Mouse (Mus musculus) heart, postnatal 25 days (tissue): ENCODE results near the gene Tcte1. TPM values are rescaled to one million over a fixed set of nuclear protein-coding genes. Genes with fewer than 3 reads are reported as not detected.

Source experiments
- DNase-seq: peaks from one replicate; pipeline ENCODE4 v3.0.0; 2022; ENCODE audit warnings: low spot score
- intact Hi-C: fragments of 180-260 bp; cut with DNase I; formaldehyde crosslinking; loops from one replicate; pipeline ENCODE4 v1.15.1; 2025
- total RNA-seq, 2 experiments: library from RNA; stranded (reverse); gene quantifications; 2 replicates each; pipeline ENCODE4 v1.2.3; 2021

Gene Tcte1
- total RNA-seq, 2 experiments from 2014 or later, result not detected

DNA sequence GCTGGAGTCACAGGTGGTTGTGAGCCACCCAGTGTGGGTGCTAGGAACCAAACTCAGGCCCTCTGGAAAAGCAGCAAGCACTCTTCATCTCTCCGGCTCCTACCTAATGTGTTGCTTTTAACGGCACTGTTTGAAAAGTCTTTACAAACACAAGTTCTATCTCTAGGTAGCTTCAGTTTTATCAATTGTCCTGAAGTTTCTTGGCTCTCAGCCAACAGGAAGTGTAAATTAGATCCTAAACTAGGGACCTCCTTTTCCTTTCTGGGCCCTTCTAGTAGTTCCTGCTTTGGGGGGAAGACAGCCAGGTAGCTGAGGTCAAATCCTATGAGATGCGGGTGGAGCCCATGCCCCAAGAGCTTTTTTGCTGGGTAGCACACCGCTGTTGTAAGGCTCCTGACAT lies 12.4 kb upstream of the Tcte1 start:
- DNase-seq, result no peak
- intact Hi-C loops, result loop anchor here (5.0 kb wide), 1 partner anchor 121 kb away; no protein-coding TSS in a partner anchor

DNA sequence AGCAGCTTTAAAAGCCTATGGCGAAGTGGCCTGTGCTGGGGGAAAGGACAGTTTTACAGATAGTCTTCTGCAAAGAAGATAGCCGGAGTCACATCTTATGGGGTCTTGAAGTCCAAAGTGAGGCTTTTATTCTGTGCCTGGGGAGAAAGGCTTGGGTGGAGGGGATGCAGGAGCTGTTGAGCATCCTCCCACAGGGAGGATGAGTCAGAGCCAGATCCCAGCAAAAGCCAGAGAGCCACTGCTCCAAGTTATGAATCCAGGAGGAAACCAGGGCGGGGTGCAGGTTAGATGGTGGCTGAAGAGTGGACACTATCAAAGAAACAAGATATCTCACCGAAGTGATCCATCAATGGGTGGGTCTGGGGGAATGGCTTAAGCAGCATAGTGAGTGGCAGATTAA lies 11.5 kb upstream of the Tcte1 start:
- DNase-seq, result no peak
- intact Hi-C loops, result loop anchor here (5.0 kb wide), 1 partner anchor 121 kb away; no protein-coding TSS in a partner anchor

DNA sequence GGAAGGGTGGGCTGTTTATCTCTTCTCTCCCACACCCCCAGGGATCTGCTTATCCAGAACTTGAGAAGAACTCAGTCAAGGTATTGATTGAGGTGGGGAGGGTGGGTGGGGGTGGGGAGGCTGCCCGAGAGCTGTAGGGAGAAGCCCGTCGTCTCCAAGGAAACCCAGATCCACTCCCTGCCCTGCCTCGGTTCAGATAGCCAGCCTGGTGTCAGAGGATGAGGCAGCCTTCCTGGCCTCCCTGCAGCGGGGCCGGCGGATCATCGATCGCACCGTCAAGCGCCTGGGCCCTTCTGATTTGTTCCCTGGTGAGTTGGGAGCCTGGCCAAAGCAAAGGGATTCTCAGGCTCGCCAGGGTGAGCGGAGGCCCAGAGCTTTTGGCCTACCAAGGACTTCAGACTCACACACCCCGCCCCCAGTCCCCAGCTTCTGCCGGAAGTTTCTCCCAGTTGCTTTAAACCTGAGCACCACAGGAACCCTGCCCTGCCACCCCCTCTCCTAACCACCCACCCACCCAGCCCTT lies 8.0 kb upstream of the Tcte1 start:
- intact Hi-C loops, result loop anchor here (5.0 kb wide), 1 partner anchor 127 kb away; no protein-coding TSS in a partner anchor

DNA sequence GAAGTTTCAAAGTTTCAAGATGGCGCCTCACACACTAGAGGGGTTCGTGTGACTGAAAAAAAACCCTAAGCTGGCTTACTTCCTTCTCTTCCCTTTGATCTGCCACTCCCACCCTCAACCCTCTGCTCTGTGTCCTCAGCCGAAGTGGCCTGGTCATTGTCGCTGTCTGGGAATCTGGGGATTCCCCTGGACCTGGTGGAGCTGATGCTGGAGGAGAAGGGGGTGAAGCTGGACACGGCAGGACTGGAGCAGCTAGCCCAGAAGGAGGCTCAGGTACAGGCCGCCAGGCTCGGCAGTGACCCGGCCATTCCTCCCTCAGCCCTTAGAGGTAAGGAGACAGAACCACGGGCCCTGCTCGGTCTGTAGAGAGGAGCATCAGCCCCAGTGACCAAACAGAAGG lies 7.4 kb upstream of the Tcte1 start:
- DNase-seq, result no peak
- intact Hi-C loops, result loop anchor here (1.0 to 5.0 kb wide), 2 partner anchors 36 to 126 kb away; no protein-coding TSS in a partner anchor

More for the DNA sequence above, 8.0 kb upstream of the Tcte1 start:
- no peak for DNase-seq

DNA sequence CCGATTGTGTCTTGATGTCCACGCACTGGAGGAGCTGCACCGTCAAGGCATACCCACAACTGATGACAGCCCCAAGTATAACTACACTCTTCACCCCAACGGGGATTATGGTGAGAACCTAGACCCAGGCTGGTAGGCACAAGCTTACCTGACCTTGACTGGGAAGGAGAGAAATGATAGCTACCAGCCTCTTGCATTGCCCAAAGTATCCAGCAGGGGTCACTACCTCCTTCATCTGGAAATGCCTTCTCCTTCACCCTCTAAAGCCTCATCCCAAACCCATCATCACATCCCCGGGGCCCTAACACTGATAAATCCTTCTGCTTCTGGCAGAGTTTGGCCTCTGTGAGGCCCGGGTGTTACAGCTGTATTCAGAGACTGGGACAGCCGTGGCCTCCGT lies 6.7 kb upstream of the Tcte1 start:
- no peak for DNase-seq
- intact Hi-C loops, result loop anchor here (1.0 to 5.0 kb wide), 2 partner anchors 36 to 126 kb away; no protein-coding TSS in a partner anchor

DNA sequence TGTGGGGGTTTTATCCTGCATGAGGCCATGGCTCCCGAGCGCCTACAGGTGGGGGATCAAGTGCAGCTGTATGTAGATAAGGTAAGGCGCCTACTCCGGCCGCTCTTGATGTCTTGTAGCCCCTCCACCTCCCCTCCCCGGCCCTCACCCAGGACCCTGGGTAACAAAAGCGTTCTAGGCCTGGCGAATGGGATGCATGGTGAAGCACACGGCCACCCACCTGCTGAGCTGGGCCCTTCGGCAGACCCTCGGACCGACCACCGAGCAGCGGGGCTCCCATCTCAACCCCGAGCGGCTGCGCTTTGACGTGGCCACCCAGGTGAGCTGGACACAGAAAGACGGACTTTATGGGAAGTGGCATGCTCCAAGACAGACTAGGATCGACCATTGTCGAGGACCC lies 6.1 kb upstream of the Tcte1 start:
- intact Hi-C loops, result loop anchor here (5.0 kb wide), 1 partner anchor 125 kb away; no protein-coding TSS in a partner anchor

DNA sequence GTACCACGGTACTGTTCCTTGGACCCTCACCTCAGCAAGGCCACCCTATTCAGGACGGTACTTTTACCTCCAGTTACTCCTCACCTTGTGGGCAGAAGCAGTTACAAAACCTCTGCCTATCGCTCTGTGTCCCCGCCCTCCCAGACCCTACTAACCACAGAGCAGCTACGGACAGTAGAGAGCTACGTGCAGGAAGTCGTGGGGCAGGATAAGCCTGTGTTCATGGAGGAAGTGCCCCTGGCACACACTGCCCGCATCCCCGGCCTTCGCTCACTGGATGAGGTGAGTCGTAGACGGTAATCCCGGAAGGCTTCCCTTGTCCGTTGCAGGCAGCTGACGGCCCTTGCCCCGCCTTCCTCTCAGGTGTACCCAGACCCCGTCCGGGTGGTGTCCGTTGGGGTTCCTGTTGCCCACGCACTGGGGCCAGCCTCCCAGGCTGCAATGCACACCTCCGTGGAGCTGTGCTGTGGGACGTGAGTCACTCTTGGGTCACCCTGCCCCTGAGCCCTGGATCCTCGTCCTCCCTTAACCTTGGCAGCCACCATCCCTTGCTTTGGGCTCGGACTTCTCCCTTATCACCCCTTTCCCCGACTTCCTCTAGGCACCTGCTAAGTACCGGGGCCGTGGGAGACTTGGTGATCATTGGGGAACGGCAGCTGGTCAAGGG lies 5.6 kb upstream of the Tcte1 start:
- intact Hi-C loops, result loop anchor here (5.0 kb wide), 1 partner anchor 125 kb away; no protein-coding TSS in a partner anchor
- no peak for DNase-seq

More for the DNA sequence above, 6.1 kb upstream of the Tcte1 start:
- DNase-seq, result no peak

DNA sequence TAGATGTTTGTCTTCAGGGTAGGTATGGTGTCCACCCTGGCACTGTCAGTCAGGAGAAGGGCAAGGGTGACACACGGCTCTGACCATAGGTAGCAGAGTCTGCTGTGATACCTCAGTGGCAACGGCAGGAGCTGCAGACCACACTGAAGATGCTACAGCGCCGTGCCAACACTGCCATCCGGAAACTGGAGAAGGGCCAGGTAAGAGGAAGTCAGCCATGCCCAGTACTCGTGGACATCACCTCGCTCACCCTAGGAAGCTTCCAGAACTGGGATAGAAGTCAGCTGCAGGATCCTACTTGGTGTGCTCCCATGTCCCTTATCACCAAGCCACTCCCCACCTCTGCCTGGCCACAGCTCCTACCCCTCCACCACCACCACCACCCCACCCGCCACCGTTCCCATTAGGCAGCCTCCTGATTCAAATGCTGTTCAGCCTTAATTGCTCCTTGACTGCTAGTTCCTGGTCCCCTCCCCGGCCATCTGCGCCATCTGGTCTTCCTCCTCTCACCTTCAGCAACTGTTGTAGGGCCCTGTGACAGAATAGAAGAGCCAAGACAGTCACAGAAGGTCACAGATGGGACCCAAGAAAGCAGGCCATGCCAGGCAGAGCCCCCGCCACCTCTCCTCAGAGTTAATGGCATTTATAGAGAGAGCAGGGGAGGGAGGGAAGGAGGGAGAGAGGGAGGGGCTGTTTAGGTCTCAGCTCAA lies 4.3 kb upstream of the Tcte1 start:
- intact Hi-C loops, result loop anchor here (5.0 kb wide), 1 partner anchor 123 kb away; no protein-coding TSS in a partner anchor
- no peak for DNase-seq

DNA sequence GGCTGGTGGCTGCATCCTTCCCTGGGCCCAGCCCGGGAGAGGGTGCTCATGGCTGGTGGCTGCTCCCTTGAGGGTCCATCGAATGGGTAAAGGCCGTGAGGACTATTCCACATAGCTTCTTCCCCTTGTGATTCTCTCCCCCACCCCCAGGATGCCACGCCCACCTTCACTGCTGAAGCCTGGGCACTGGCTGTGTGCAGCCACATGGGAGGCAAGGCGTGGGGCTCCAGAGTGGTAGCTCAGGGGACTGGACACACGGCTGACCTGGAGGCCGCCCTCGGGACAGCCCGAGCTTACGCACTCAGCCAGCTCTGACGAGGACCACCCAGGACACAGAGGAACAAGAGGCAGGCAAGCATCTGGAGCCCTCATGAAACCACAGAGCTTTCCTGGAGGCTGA lies 3.1 kb upstream of the Tcte1 start:
- intact Hi-C loops, result no loop called here

DNA sequence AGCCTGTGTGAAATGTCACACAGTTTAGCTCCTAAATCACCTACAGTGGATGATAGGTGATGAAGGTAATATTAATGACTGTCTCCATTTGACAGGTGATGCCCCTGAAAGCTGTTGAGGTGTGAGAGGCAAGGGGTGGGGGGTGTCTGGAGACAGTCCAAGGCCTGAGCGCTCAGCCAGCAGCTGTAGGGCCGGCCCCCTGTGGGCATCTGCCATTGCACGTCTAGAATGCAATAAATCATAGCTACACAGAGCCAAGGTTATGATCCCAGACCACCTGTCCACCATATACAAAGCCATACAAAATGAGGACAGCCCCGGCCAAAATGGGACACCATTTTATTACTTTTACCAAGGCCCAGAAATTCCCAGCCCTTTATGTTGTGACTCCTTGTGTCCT lies 1.7 kb downstream of the Tcte1 start:
- intact Hi-C loops, result no loop called here
- DNase-seq, result no peak

More for the DNA sequence above, 3.1 kb upstream of the Tcte1 start:
- no peak for DNase-seq

DNA sequence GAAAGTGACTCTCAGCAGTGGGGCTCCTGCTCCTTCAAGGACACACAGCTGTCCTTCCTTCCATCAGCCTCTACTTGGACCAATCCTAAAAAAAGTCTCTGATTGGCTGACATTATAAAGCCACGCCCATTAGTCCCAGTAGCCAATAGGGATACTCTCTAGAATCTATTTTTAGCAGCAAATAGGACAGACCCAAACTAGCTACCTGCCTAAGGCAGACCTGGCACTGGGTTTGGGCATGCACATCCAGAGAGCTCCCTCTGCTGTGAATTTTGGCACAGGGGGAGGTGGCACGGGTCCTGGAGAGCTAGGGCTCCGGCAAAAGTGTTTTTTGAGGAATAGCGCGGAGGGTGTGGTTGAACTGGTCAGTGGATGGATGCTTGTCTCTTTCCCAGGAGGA lies 3.3 kb downstream of the Tcte1 start:
- no peak for DNase-seq

DNA sequence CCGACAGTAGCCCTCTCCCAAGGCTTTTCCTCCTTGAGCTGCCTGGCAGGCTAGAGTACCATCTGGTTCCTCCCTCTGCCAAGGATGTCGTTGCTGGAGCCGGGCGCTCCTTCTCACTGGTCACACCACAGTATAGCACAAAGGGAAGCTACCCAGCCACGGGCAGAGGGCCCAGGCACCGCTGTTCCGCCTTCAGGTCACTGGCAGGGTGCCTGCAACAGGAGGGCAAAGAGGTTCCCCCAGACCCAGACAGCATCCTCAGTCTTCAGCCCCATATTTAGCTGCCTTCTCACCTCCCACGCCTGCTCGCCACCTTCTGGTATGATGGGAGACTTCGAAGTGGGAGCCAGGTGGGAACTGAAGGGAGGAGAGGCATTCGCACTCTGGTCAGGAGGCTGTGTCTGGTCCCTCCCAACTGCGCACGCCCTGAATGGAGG lies 7.1 kb downstream of the Tcte1 start:
- intact Hi-C loops, result no loop called here
- no peak for DNase-seq

More for the DNA sequence above, 3.3 kb downstream of the Tcte1 start:
- intact Hi-C loops, result no loop called here

DNA sequence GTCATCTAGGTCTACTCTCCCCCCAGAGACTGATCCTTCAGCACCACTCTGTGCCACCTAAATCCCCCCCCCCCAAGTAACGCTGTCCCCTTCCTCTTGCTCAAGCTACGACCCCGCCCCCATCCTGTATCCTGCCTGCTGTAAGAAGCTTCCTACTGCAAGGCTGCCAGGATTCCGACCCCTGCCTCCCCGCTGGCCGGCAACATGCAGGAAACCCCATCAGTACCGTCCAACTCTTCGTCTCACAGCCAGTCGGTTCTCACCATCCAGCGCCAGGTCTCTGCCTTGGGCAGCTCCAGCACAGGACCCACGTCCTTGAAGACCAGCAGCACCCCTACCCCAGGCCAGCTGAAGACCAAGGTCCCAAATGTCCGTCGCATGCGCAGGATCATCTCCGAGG lies 9.7 kb downstream of the Tcte1 start:
- intact Hi-C loops, result no loop called here
- DNase-seq, result no peak

DNA sequence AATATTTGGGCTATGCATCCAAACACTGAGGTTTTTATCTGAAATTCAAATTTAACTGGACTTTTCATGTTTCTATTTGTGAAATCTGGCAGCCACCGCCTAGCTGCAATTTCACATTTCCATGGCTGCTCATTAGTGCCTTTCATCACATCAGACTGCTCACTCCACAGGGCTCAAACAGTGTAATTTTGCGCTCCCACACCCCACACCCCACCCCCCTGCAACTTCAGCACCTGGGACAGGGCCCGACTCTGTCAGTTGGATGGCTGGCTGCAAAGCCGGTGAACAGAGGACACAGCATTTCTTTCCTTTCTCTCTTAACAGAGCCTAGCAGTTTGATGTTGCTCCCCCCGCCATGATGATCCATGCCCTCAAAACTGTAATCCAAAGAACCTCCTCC lies 13.0 kb downstream of the Tcte1 start:
- DNase-seq, result no peak
- intact Hi-C loops, result no loop called here

DNA sequence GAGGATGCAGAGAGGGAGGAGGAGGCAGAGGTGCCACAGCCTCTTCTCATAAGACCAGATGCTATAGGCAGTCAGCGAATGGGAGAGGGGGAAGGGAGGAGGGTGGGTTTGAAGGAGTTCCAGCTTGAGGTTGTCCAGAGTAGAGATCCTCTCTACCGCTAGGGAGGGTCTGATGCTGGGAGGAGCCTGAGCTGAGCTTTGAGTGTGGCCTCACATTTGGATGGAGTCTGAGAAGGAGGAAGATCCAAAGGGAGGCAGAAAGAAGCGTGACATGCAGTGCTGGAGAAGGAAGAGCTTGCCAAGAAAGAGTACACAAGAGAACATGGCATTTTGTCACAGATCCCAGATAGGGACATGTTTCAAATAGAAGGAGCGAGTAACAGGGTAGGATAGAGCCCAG lies 15.2 kb downstream of the Tcte1 start:
- intact Hi-C loops, result no loop called here

DNA sequence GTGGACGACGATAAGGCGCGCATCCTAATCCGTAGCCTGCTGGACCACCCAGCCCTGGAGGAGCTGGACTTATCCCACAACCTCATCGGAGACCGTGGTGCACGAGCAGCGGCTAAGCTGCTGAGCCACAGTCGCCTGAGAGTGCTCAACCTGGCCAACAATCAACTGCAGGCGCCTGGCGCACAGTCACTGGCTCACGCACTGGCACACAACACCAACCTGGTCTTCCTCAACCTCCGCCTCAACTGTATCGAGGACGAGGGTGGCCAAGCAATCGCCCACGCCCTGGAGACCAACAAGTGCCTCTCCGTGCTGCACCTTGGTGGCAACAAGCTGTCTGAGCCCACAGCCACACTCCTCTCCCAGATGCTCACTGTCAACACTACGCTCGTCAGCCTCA lies 16.4 kb downstream of the Tcte1 start:
- intact Hi-C loops, result no loop called here
- DNase-seq, result no peak

More for the DNA sequence above, 15.2 kb downstream of the Tcte1 start:
- DNase-seq, result no peak

DNA sequence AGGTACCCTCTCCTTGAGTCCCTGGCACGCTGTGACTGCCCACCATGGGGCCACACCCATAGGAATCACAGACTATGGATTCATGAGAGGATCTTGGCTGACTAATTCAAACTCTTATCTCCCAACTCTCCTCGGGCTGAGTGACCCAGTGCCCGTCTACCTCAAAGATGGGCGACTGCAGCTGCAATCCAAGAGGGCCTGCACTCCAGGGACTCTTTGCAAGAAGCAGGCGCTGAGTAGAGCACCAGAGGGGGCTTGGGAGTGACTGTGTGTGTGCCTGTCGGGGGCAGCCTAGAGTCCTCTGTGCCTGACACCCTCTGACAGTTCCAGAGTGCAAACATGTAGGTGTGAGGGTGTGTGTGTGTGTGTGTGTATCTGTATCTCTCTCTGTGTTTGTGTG lies 18.9 kb downstream of the Tcte1 start:
- intact Hi-C loops, result no loop called here
- no peak for DNase-seq

DNA sequence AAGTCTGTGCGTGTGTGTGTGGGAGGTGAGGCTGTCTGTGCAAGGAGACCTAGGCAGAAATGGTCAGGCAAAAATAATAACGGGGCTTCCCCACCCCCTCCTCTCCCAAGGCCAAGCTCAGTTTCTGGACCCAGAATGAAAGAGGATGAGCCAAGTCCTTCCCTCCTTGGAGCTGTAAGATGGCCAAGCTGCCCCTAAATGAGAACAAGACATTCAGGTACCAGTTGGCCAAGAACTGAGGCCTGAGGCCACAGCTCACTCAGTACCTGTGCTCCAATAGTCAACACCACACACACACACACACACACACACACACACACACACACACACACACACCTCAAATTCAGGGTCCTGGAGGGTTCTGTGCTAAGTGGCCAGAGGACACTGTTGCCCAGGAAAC lies 19.5 kb downstream of the Tcte1 start:
- intact Hi-C loops, result no loop called here
- DNase-seq, result no peak

DNA sequence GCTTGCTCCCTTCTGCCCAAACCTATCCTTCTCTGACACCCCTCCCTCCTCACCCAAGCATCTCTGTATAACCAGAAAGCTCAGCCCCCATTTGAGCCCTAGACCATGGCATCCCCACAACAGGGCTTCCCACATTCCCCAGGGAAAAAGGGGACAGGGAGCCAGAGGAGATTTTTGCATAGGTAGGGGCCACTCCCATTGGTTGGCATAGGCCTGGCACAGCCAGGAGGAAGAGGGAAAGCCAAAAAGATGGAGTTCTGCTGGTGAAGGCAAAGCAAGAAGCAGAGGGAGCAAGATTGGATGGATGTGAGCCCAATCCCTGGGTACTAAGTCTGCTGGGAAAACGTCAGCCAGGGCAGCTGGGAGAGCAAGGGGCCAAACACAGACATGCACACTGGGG lies 19.9 kb downstream of the Tcte1 start:
- no peak for DNase-seq
- intact Hi-C loops, result no loop called here

DNA sequence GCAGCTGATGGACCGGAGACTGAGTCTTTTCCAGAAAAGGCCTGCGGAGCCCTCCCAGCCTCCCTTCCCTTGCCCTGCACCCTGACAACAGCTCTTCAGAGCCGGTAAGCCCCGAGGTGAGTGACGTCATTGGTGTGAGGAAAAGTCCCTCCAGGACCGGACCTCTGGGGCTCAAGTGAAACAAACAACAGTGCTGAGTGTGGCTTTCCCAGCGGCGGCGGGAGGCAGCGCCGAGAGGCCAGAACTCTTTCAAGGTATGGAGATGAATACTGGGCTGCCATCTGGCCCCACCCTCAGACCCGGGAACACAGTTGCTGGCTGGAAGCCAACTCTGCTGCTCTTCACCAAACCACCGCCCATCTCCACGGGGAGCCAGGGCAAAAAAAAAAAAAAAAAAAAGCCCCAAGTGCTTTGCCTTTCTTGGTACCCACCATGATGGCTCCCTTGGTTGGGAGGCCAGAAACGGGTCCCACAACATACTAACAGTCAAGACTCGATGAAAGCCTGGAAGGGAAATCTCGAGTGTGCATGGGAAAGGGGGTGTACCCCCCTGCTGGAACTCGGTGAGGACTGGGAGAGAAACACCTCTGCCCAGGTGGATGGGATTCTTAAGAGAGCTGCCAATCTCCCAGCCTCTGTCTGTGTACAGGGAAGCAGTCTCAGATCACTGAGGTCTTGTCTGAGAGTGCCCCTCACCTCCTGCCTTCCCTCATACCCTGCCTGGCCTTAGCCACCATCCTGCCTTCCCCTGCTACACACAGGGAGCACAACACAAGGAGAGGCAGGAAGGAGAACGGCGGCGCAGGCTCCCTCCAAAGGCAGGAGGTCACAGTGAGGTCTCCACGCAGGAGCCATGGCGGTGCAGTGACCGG lies 21.0 kb downstream of the Tcte1 start:
- no peak for DNase-seq
- intact Hi-C loops, result no loop called here
